Mouse (Mus musculus): Measurements from ENCODE around the gene Tnik.

Tnik gene

GRCm38 (mm10) chr3:28263948-28264840, 1.2 kb downstream of the Tnik start:
- DNase-seq (ENCODE audit: extremely low spot score, low read depth, low spot score): no peak

DNA sequence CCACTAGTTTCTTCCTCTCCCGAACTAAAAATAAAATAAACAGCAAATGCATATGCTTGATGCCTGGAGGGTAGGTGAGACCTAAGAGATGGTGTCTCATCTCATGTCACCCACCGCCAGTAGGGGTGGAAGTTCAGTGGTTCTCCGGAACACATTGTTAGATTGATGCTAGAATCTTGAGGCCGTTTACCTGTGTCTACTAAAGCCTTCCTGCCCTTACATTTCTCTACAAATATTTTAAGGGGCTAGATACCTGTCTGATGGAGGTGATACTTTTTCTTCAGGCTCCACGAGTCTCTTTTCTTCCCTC, 1.8 kb downstream of the Tnik start:
- DNase-seq (ENCODE audit: extremely low spot score, low read depth, low spot score): no peak

GRCm38 (mm10) chr3:28265183-28265582, 2.2 kb downstream of the Tnik start:
- no peak for DNase-seq (ENCODE audit: extremely low spot score, low read depth, low spot score)

DNA sequence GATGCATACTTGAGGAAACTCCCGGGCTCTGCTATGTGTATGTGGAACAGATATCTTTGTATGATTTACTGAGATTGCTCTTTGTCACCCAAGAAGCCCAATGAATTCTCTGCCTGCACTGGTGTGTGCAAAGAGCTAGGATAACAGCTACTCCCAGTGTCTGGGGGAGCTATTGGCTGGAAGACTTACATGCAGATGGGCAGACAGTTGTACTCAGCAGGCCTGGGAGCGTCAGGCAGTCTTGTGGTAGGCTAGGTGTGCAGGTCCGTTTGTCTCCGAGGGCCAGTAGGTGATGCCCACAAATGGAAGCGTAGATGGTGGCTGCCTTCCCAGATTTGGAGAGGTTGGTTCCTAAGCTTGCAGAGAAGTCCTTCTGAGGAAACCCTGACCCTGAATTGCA, 2.6 kb downstream of the Tnik start:
- DNase-seq (ENCODE audit: extremely low spot score, low read depth, low spot score): no peak

DNA sequence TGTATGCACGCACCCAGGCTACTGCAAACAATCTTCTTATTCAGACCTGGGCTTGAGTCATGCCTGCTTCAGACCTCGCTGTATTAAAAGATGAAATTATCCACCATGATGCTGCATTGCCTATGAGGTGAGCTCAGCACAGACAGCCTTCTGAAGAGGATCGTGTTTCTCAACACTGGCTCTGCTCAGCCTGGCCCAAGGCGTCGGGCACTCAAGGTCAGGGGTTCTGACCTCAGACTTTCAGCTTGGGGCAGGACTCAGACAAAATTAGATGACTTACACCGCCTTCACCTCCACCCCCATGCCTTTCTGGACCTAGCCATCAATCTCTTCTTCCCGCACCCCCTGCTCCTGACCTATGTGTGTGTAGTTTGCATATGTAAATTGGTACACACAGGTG, 4.2 kb downstream of the Tnik start:
- DNase-seq (ENCODE audit: extremely low spot score, low read depth, low spot score): no peak

DNA sequence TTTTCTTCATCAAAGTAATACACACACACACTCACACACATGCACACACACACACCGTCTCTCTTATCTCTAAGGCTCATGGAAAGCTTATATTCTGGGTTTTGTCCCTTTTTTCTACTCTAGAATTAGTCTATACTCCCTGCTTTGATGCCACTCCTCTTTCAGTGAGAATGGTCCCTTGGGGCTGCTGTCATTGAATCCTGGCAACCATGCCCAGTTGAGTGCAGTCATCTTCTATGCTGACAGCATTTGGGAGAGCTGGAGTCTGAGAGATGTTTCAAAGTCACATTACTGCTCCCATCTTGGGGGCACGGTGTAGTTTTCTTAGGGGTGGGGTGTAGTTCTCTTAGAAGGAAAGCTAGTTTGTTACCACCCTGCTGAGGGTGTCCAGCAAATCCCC, 6.7 kb downstream of the Tnik start:
- DNase-seq (ENCODE audit: extremely low spot score, low read depth, low spot score): no peak

DNA sequence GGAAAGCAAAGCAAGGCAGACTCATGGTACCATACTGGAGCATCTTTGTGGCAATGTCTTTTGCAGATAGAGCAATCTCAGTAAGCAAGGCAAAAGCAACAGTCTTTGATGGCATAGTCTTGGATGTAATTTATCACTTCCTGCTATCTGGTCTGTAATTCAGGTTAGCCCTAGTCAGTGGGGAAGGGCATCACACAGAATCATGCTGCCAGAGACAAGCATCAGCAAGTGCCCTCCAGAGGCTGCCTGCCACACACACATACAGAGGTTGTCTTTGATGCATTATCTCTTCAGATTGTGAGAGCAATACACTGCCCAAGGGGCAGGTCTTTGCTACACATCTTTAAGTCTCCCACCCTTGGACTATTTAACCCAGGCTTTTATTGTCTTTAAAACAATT, 8.9 kb downstream of the Tnik start:
- no peak for DNase-seq (ENCODE audit: extremely low spot score, low read depth, low spot score)

DNA sequence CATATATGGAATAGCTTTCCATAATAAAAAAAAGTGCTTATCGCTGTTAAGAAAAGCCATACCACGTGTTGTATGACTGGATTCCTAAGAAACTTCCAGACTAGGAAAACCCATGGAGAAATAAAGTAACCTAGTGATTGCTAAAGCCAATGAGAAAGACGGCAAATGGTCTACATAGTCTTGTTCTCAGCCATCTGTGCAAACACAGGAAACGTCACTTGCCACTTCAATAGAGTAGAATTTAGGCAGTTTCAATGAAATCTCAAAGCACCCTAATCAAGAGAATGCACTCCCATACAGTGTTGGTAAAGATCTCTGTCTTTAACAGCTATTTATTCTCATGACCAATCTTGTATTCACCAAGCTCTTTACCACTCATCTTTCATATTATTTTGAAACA, 11.7 kb downstream of the Tnik start:
- DNase-seq (ENCODE audit: extremely low spot score, low read depth, low spot score): no peak

DNA sequence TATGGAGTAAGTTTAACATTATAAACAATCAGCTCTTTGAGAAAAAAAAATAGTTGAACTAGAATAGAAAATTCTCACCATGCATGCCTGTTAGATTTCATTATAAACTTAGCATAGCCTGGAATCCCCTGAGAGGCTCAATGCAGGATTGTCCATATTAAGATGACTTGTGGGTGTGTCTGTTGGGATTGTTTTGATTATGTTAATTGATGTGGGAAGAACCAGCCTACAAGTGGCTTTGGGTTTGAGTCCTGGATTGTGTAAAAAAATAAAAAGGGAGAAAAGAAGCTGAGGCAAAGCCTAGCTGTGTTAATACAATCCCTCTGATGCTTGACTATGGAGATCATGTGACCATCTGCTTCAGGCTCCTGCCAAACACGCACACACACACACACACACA, 26.7 kb downstream of the Tnik start:
- DNase-seq (ENCODE audit: extremely low spot score, low read depth, low spot score): no peak

DNA sequence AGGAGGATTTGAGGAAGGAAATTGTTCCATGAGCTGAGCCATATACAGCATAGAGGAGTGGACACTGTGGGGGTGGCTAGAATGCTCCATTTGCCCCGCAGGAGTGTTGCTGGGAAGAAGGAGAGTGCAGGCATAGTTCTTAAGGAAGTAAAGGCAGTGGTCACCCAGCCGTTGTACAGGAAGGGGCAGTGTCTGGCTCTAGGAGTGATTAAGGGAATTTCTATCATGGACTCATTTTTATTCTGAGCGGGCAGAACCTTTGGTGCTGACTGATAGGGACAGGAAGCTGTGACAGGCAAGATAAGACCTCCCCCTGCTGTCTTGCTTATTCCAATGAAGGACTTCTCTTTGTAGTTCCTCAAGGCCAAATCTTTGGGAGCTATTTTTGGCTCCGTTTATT, 38.4 kb downstream of the Tnik start:
- no peak for DNase-seq (ENCODE audit: extremely low spot score, low read depth, low spot score)

GRCm38 (mm10) chr3:28303915-28304314, 40.9 kb downstream of the Tnik start:
- DNase-seq (ENCODE audit: extremely low spot score, low read depth, low spot score): no peak

- no peak for DNase-seq (ENCODE audit: extremely low spot score, low read depth, low spot score)
Measured at GRCm38 (mm10) chr3:28306852-28307251, 43.8 kb downstream of the Tnik start.

DNA sequence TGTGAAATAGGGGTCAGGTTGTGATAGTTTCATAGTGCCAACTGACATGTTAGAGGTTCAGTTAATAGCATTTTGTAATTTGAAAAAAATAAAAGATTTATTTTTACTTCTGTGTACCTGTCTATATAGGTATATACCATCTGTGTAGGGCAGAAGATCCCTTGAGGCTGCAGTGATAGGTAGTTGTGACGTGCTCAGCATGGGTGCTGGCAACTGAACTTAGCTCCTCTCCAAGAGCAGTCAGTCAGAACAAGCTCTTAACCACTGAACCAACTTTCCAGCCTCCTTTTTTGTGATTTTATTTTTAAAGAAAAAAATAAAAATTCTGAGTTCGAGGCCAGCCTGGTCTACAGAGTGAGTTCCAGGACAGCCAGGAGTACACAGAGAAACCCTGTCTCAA, 51.4 kb downstream of the Tnik start:
- no peak for DNase-seq (ENCODE audit: extremely low spot score, low read depth, low spot score)

DNA sequence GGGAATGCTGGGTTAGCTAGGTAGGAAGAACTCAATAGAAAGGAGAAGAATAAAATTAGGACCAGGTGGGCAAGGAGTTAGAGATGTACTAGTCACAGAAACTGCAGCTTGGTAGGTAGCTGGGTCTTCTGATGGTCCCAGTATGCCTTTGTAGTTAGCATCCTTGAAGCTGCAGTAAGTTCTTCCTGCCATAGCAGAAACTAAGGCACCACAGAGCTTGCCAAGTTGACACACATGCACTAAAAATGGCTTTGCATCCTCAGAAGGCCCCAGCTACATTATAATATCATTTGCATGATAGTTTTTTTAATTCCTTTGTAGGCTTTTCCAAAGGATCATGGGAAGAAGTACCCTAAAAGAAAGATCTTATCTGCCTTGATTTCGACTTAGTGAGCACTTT, 54.3 kb downstream of the Tnik start:
- DNase-seq (ENCODE audit: extremely low spot score, low read depth, low spot score): no peak

DNA sequence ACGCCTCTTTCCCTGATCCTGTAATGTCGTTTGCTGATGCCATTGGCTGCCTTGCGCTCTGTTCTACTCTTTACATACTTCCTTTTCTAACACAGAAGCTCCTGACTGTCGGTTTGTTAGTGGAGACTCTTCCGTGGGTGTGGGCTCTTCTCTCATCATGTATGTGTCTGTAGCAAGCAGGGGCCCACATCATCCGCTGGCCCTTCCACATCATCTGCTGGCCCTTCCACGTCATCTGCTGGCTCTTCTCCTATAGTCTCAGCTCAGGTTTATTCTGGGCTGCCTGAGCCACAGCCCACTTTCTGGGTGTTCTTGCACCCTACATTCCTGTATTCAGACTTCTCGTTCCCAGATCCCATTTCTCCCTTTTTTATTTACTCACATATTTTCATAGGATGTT, 58.6 kb downstream of the Tnik start:
- DNase-seq (ENCODE audit: extremely low spot score, low read depth, low spot score): no peak

GRCm38 (mm10) chr3:28325613-28326233, 62.7 kb downstream of the Tnik start:
- DNase-seq (ENCODE audit: extremely low spot score, low read depth, low spot score): no peak

GRCm38 (mm10) chr3:28332316-28332715, 69.3 kb downstream of the Tnik start:
- no peak for DNase-seq (ENCODE audit: extremely low spot score, low read depth, low spot score)

DNA sequence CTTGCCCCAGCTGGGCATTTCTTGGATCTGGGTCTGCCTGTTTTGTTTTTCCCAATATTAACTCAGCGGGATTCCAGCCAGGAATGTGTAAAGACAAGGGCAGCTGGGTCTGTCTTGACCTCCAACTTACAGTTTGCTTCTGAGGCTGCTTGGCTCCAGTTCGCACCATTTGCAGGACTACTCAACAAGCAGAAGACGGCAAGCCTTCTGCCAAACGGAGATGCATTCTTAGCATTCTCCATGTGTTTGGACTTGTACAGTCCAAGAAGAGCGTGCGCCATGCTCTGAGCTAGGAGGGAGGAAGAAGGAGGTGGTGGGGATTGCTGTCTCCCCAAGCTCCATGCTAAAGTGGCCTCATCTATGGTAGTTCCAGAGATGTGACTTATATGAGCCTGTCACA, 70.9 kb downstream of the Tnik start:
- no peak for DNase-seq (ENCODE audit: extremely low spot score, low read depth, low spot score)

DNA sequence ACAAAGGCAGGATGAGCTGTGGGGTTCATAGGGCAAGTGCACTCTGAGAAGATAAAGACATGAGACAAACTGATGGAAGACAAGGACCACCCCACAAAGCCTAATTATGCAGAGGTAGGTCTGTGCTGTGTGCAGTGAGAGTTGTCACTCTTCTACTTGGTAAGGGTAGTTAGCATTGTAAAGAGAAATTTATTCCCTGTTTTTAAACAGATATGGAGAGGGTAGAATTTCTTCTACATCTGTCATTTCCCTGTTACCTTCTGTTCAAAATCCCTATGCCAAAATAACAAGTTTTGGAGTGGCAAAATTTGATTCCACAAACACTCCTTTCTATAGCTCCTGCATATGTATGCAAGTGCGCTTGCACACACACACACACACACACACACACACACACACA, 71.5 kb downstream of the Tnik start:
- no peak for DNase-seq (ENCODE audit: extremely low spot score, low read depth, low spot score)

DNA sequence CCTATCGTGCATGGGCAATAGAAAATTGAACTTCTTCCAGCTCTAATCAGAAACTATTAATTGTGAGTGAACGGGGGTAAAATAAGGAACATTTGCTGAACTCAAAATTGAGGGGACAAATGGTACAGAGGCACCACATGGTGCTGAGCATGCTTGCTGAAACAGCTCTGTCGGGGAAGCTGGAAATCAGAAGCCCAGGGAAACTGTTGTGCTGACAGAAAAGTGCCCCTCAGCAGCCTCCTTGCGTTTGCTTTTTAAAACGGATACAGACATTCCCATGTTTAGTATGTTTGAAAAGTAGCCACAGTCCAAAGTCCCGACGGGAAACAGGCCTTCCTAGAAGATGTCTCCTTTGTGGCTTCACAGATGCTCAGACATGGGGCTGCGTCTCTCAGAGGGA, 77.1 kb downstream of the Tnik start:
- DNase-seq (ENCODE audit: extremely low spot score, low read depth, low spot score): no peak

DNA sequence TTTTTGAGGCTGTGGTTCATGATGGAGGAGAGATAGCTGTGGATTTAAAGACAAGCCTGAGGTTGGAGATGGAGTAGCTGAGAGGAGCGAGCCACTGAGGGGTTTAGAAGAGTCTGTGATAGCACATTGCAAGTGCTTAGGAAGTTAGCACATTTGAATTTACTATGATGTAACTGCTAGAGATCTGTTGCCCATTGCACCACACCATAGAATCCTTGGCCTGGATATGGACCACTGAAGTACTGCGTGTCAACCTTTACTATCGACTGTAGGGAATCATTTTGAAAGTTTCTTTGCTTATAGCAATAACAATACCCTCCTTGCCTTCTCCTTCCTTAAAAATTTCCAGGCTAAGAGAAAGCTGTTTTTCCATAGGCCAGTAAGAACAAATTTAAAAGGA, 80.2 kb downstream of the Tnik start:
- DNase-seq (ENCODE audit: extremely low spot score, low read depth, low spot score): no peak

GRCm38 (mm10) chr3:28343661-28344060, 80.6 kb downstream of the Tnik start:
- no peak for DNase-seq (ENCODE audit: extremely low spot score, low read depth, low spot score)

DNA sequence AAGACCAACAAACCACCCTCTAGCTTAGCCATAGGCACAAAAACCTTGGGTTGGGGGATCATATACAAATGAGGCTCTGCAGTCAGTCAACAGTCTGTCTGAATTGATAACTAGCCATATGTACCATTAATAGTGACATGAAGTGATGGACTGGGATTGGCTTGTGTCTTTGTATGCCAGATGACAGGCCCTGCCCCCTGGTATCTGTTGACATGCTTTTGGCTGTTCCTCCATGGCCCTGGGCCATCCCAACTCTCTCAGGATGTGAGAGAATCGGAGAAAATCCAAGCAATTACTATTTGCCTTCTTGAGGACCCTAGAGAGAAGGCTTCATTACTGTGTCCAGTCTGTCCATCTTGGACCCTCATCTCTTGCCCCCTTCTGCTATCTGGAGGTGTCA, 82.4 kb downstream of the Tnik start:
- DNase-seq (ENCODE audit: extremely low spot score, low read depth, low spot score): no peak

All from hindlimb bud, embryonic 11.5 days (tissue).